Mouse (Mus musculus): ENCODE measurements around the gene Pramef8. TPM values are rescaled to one million over a fixed set of nuclear protein-coding genes. Genes with fewer than 3 reads are reported as not detected.
"Not testable (repeated sequence)": the region's sequence is repeated elsewhere in the genome, so short reads cannot be mapped to it uniquely, and the experiment has no call there.

The Pramef8 gene
- polyA plus RNA-seq, 1 experiment from 2014 or later, result 21.9 TPM

DNA sequence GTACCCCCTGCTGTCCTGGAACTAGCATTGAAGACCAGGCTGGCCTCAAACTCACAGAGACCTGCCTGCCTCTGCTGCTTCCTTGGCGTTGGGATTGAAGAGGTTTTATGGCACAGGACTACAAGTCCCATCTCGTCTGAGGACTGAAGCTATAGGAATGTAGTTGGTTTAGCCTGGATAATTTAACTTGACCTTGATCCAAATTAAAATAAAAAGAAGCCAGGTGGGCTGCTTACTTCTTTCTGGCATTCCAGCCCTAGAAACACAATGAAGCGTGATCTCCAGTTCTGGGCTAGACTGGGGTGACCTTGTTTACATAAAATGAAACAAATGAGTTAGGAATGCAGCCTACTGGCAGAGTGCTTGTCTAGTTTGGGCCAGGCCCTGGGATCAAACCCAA, 1.9 kb downstream of the Pramef8 start:
- peaks cover 6% of the 10 kb centered on the region for H3K9me3 ChIP-seq
- no peak for DNase-seq (ENCODE audit: low spot score)
- H3K27me3 ChIP-seq (ENCODE audit: insufficient read depth, poor library complexity, severe bottlenecking), result no peaks in the 10 kb centered on the region
- H3K4me1 ChIP-seq (replicated peaks), result peaks cover 6% of the 10 kb centered on the region
- WGBS, result 94% methylated on average over 3 of the region's 3 CpGs
- peaks cover 52% of the 10 kb centered on the region for H3K36me3 ChIP-seq
- H3K27ac ChIP-seq, result no peak overlapping the region
- no peak overlapping the region for H3K4me3 ChIP-seq

DNA sequence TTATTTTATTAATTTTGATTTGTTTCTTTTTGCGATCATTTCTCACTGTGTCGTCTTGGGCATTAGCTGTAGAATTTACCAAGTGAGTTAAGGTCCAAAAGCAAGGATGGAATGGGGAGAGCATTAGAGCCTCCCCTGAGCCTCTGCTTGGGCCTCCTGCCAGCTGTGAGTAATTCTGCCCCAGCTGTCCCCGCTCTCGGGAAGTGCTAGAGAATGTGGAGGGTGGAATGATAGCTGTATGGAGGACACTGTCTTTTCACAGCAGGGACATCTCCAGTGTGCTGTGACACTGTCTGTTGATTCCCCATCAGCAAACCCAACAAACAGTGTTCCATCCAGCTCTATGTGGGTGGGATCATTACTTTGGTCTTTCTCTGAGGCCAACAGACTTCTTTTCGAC, 14.5 kb downstream of the Pramef8 start:
- H3K36me3 ChIP-seq, result peaks cover 12% of the 10 kb centered on the region; the same call in 1 of the 2 replicates
- H3K9me3 ChIP-seq; DNase-seq (ENCODE audit: low spot score); H3K4me1 ChIP-seq (replicated peaks); H3K27ac ChIP-seq; H3K4me3 ChIP-seq; H3K27me3 ChIP-seq (ENCODE audit: insufficient read depth, poor library complexity, severe bottlenecking): not testable (repeated sequence)
- 73% methylated on average over 5 of the region's 5 CpGs for WGBS

DNA sequence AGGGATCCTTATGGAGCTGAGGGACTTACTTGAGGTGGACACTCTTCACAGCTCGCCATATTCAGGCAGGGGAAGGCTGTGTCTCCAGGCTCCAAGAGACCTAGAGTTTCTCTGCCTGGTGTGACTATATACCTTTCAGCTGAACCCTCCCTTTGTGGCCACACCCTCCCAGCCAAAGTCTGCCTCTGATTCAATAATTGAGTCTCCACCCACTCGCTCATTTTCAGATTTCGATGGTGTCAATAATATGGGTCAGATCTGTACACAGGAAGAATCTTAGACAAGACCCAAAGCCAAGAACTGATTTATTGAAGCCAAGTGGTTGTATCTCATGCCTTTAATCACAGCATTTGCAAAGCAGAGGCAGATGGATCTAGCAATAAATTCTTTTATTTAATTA, 38.0 kb downstream of the Pramef8 start, which contains the start of gene Oog4:
TSS of gene Oog4 (minus strand) at position 101 of the 400 bp plus-strand sequence.
- 0 out of 2 replicates have a peak, but pooled peaks cover 3% of the 10 kb centered on the region for H3K9me3 ChIP-seq
- WGBS, result 85% methylated on average over 3 of the region's 3 CpGs

More for the DNA sequence above, 38.0 kb downstream of the Pramef8 start, which contains the start of gene Oog4:
- Histone ChIP-seq H3K27ac (no peak within 1 kb of the TSS), H3K4me1 (replicated peaks) (no peaks in the 10 kb centered on the region), H3K36me3 (no peaks in the 10 kb centered on the region), H3K27me3 (ENCODE audit: insufficient read depth, poor library complexity, severe bottlenecking) (no peaks in the 10 kb centered on the region), H3K4me3 (no peak within 1 kb of the TSS)
- DNase-seq (ENCODE audit: low spot score), result no peak

Other genes starting within 250 kb of the Pramef8 start
- gene Prdm2, start 199.4 kb upstream of the Pramef8 start, polyA plus RNA-seq (2016; fragmentation: Nextera tagmentation; extraction: Ambion mirVana), result 14.4 and 15.9 TPM in 2 replicates
- 85.2 and 113 TPM in 2 replicates for gene Pdpn, start 112.9 kb upstream of the Pramef8 start, polyA plus RNA-seq (2016; fragmentation: Nextera tagmentation; extraction: Ambion mirVana)
- gene Lrrc38, start 62.7 kb upstream of the Pramef8 start, polyA plus RNA-seq (2016; fragmentation: Nextera tagmentation; extraction: Ambion mirVana), result 0.14 and 0.18 TPM in 2 replicates
- not detected in 2 replicates for gene Pramel1, start 18.0 kb upstream of the Pramef8 start, polyA plus RNA-seq (2016; fragmentation: Nextera tagmentation; extraction: Ambion mirVana)
- gene Oog4, start 37.9 kb downstream of the Pramef8 start, polyA plus RNA-seq (2016; fragmentation: Nextera tagmentation; extraction: Ambion mirVana), result not detected in 2 replicates
- gene Gm13043, start 98.9 kb downstream of the Pramef8 start, polyA plus RNA-seq (2016; fragmentation: Nextera tagmentation; extraction: Ambion mirVana), result not detected in 2 replicates
- gene Gm13040, start 123.5 kb downstream of the Pramef8 start, polyA plus RNA-seq (2016; fragmentation: Nextera tagmentation; extraction: Ambion mirVana), result not detected in 2 replicates
- gene BC080695, start 139.3 kb downstream of the Pramef8 start, polyA plus RNA-seq (2016; fragmentation: Nextera tagmentation; extraction: Ambion mirVana), result not detected in 2 replicates
- gene Gm13057, start 139.3 kb downstream of the Pramef8 start, polyA plus RNA-seq (2016; fragmentation: Nextera tagmentation; extraction: Ambion mirVana), result not detected in 2 replicates
- gene Gm13083, start 202.6 kb downstream of the Pramef8 start, polyA plus RNA-seq (2016; fragmentation: Nextera tagmentation; extraction: Ambion mirVana), result not detected in 2 replicates
- not detected in 2 replicates for gene Gm13088, start 244.8 kb downstream of the Pramef8 start, polyA plus RNA-seq (2016; fragmentation: Nextera tagmentation; extraction: Ambion mirVana)